Mouse (Mus musculus) heart, postnatal 14 days (tissue): ENCODE results near the gene Lysmd3. TPM values are rescaled to one million over a fixed set of nuclear protein-coding genes. Genes with fewer than 3 reads are reported as not detected.

Experiments used
- total RNA-seq, 2 experiments: library from RNA; stranded (reverse); gene quantifications; 2 replicates each; pipeline ENCODE4 v1.2.3; 2021

Gene Lysmd3
- total RNA-seq, 2 experiments from 2014 or later: 13.1 to 19.0 TPM

Other genes starting within 250 kb of the Lysmd3 start
- gene Adgrv1, start 24.5 kb upstream of the Lysmd3 start, total RNA-seq: under 1 TPM; 0.14 to 0.34 TPM
- 1 to 10 TPM; 1.9 to 2.0 TPM for gene Polr3g, start 53.4 kb downstream of the Lysmd3 start, total RNA-seq
- gene Mblac2, start 53.7 kb downstream of the Lysmd3 start, total RNA-seq: 1 to 10 TPM; 2.7 to 2.8 TPM
- 10 to 100 TPM; 71.1 to 76.1 TPM for gene Cetn3, start 125.4 kb downstream of the Lysmd3 start, total RNA-seq